Mouse (Mus musculus) left cerebral cortex, adult 18-20 months (tissue): ENCODE data around the gene Nup37. TPM values are rescaled to one million over a fixed set of nuclear protein-coding genes. Genes with fewer than 3 reads are reported as not detected.

Experiments used
- DNase-seq, 2 experiments: peaks; one replicate each; pipeline ENCODE4 v3.0.0; 2021 to 2022; ENCODE audit warnings: low spot score in 2 of 2, mixed read lengths in 1 of 2
- long read RNA-seq, 2 experiments: library from polyadenylated mRNA; stranded (forward); transcript quantifications; one replicate each; pipeline ENCODE4 v2.0.0; 2021
- total RNA-seq, 2 experiments: library from RNA; stranded (reverse); gene quantifications; 2 replicates each; pipeline ENCODE4 v1.2.3; 2021

The Nup37 gene
- 1 to 10 TPM; 5.3 to 8.0 TPM for total RNA-seq
- long read RNA-seq, experiment 1, transcript Nup37-201 (10 exons, 1,267 nt) = major isoform, 5 of 5 reads
- long read RNA-seq, experiment 1, partial matches to known transcripts = 0 of 5 reads
- long read RNA-seq, experiment 1, other reads (novel, unspliced or antisense) = 0 of 5 reads
- long read RNA-seq, experiment 2, transcript Nup37-201 (10 exons, 1,267 nt) = major isoform, 6 of 6 reads
- long read RNA-seq, experiment 2, partial matches to known transcripts = 0 of 6 reads
- long read RNA-seq, experiment 2, other reads (novel, unspliced or antisense) = 0 of 6 reads

DNA sequence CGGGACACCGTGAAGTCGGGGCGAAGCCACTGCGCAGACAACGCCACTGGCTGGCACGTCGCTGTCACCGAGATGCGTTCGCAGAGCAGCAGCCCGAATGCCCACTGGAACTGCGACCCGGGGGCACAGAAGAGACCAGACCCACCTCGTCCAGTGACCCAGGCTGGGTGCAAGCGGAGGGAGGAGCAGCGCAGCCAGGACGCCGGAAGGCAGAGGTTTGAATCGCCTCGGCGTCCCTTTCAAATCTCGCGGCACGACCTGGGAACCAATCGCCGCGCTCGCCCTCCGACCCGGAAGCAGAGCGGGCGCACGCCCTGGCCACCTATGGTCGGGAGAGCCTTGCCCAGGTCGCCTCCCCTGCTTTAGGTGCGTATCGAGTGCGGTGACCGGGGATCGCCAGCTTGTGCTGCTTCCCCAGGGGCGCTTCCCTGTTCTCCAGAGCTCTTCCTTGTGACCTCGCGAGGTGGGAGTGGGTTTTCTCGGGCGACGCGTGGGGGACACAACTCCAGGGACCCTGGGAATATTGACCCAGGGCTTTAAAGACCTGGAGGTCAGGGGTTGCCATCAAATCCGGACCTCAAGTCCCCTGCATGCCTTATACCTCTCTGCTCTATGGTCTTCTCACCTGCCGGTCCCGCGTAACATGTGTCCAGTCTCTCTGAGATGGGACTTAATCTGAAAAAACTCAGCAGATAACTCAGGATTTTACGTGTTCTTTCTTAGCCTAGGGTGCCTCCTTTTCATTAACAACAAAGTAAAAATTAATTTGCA, at the start of gene Nup37, which contains the start of gene Parpbp:
TSS of gene Nup37 (plus strand) at position 286 of the 771 bp plus-strand sequence.
TSS of gene Parpbp (minus strand) at position 235 of the 771 bp plus-strand sequence.
- DNase-seq = peak; percentile 84 to 87

DNA sequence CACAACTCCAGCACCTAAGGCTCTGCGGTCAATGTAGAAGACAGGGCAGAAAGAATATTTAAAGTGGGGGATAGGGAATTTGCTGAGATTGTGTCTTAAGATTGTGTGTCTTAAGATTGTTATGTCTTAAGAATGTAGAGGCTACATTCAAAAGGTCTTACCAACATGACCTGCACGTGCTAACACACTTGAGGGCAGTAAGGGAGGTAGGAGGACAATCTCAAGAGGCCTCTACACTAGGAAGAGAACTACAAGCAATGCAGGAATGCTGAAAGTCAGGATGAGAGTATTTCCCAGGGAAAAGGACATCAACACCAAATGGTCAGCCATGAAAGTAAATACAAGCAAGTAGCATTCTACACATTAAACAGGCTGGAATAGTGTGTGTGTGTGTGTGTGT, 40.6 kb upstream of the Nup37 start:
- no peak for DNase-seq

DNA sequence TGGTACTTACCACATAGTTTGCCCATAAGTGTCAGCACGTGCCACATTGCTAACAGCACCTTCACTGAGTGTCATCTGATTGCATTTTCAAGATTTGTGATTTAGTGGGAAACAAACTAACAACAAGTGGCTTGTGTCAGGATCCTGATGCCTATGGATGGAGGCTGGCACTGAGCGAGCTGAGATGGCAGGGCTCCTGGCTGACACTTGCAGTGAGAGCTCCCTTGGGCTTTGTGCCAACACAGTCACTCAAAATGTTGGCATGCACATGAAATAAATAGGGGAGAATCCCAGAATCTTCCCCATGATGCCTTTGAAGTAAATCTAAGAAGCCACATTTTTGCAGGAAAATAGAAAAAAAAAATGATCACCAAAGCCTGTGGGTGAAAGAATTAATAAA, 33.5 kb upstream of the Nup37 start:
- no peak for DNase-seq

DNA sequence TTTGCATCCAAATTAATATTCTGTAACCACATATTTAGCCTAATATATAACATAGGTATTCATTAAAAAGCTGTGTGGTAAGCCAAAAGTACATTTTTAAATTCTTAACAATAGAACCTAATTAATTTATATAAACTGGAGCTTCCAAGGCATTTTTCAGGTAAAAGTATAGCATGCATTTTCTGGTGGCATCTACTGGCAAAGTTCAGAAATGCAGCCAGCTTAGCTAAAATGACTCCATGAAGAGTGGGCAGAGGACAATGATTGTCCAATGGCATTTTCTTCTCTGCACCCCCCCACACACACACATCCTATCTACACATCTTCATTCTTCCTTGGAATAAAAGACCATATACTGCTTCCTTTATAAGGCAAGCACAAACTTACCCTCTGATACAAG, 27.1 kb upstream of the Nup37 start:
- DNase-seq = no peak

DNA sequence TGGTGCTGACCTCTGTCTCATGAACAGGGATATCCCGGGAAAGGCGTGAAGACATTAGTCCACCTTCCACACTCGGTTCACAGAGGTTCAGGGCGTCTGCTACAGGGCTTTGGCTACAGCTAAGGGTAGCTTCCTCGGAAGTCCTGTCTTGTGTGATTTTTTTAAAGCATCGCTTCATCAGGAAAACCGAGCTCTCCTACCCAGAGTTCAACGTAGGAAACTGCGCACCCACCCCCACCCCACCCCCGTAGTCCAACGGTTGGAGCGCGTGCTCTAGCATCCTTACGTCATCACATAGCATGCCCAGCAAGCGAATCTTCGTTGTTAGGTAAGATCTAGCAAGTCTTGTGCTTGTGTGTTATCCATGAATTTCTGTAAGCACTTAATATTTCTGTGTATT, 11.2 kb upstream of the Nup37 start:
- no peak for DNase-seq

DNA sequence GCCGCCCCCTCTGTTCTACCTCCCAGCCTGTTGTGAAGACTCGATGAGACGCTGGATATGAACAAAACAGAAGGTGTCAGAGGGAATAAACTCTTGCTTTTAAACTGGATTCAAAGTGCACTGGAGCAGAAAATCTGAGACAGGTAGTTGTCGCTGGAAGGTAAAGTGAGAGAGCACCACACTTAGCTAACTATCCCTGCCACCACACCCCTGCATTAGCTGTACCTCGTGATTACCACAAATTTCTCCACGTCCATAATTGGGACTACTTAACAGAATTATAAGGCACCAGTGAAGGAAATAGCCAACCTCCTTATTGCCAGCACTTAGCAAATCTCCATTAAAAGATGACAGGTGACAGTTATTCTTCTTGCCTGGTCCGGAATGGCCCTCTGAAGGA, 605 bp upstream of the Nup37 start:
- DNase-seq = no peak

DNA sequence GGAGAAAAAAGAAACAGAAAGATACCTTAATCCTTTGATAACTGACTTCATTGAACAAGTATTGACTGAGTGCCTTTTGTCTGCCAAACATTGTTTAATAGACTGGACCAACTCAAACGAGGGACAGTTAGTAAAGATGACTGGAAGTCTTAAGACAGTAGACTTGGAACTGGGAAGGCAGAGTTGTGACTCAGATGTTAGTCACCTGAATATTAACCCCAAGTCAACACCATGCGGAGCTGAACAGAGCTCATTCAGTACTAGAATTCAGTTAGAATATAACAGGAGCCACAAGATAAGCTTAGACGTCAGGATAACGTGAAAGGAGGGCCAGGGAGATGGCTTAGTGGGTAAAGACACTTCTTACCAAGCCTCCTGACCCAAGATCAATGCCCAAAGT, 3.6 kb downstream of the Nup37 start:
- DNase-seq = no peak

DNA sequence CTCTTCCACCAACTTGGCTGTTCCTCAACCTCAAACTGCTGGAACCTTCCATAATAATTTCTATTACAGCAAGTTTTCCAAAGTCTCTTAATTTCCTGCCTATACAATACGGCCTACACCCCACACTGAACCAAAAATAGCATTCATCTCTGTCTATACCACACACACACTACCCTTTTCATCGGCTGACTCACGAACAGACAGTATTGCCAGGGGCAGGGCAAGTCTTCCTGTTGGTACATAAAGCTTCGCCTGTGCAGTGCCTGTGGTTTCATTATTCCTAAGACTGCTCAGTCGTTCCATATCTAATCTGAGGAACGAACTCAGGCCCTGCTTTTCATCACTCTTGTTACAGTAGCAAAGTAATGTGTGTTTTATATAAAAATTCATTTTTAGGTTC, 4.9 kb downstream of the Nup37 start:
- peak; percentile 4 to 15 for DNase-seq

DNA sequence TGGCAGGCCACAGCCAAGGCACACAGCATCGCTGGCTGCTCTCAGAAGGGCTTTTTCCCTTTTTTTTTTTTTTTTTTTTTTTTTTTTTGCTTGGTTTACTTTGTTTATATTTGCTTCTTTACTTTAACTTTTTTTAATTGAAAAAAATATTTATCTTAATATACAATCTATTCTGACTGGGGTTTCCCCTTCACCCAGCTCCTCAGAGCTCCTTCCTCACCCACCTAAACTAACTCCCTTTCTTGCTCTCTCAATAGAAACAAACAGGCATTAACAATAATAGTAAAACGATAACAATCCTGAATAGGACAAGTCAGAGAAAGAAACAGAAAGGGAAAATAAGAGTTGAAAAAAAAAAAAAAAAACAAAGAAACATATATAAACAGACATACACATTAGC, 15.3 kb downstream of the Nup37 start:
- DNase-seq = no peak

DNA sequence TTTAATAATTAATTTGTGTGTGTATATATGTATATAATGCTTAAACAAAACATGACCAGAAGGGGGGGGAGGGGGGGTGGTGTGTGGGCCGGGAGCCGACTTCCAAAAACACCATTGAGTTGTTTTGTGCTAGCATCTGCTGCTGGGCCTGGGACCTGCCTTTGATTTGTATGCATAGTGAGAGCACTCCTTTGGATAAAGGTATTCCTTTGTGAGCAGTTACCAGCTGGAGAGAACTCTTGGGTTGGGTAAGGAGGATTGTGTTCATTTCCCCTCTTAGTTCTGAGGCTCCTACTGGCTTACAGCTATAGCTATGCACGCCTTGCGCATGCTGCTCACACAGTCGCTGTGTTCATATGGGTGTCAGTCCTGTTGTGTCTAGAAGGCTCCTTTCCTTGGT, 15.9 kb downstream of the Nup37 start:
- no peak for DNase-seq

DNA sequence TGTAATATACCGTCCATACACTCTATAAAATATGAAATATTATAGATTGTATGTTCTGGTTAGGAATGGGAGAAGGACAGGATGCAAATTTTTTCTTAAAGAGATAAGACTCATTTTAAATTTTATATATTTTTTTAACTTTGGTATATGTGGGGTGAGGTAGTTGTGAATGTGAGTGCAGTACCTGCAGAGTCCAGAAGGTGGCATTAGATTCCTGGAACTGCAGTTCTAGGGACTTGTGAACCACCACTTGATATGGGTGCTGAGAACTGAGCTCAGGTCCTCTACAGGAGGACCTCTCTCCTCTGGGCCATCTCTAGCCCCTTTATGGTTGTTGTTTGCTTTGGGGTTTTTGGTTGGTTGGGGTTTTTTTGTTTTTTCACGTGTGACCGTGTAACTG, 19.4 kb downstream of the Nup37 start:
- no peak for DNase-seq

DNA sequence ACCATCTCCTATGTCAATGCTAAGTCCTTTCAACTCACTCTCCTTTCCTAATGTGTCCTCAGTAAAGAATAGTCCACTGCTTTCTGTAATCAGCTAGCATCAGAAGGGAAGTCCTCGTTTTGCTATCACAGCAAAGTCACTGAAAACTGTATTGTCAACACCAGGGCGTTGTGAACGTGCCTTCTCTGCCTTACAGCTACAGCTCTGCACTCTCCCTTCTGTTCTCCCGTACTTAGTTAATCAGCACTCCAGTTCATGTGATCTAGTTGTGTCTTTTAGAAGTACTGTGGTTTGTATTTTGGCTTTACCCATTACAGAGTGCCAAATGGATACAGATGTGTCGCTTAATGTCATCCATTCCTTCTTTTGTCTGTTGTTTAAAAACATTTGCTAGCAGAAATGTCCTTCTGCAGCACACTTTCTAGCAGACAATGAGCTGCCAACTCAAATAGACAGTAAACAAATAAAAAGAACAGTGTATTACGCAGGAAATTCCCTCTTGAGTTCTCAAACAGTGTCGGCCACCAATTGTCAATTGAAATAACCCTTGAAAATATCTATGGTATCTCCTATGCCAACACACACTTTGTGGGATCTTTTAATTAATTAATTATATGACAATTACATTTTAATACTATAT, 20.8 kb downstream of the Nup37 start:
- no peak for DNase-seq

DNA sequence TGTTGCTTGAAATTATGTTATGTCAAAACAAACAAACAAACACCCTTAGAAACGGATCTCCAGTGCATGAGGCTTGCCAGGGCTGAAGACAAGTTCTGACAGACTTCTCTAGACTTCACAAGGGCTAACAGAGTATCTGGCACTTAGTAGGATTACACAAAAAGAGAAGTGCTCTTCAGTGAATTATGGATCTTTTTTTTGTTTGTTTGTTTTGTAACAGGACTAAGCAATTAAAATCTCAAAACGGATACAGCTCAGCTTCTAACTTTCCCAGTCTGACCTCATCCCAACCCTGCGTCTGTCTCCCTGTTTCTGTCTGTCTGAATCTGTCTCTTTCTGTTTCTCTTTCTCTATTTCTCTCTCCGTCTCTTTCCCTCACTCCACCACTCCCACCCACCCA, 53.7 kb downstream of the Nup37 start:
- DNase-seq = no peak

DNA sequence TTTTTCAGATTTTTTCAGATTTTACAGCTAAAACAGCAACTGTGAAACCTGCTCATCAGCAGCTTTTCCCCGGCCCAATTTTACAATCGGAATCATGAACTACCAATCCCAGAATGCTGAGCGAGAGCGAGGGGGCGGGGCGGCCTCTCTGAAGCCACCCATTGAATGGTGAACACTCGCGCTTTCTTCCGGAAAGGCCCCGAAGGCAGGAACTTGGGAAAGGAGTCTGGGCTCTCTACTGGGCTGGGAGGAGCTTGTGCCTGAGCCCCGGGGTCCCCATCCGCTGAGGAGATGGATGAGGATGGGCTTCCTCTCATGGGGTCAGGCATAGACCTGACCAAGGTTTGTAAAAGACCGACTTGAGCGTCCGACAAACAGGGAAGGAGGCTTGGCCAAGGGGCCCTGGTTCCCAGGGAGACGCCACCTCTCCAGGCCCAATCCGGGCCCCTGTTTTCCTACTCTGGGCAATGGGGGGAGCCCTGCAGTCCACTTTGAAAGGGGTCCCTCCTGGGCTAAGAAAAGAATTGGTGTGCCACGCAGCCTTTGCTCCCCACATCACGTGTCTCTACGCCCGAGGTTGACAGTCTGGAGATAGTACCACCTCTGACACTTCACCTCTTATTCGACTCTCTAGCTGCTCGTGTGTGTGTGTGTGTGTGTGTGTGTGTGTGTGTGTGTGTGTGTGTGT, 54.3 kb downstream of the Nup37 start, which contains the start of gene Washc3:
TSS of gene Washc3 (plus strand) at position 143 of the 688 bp plus-strand sequence.
- peak; percentile 95 to 96 for DNase-seq

DNA sequence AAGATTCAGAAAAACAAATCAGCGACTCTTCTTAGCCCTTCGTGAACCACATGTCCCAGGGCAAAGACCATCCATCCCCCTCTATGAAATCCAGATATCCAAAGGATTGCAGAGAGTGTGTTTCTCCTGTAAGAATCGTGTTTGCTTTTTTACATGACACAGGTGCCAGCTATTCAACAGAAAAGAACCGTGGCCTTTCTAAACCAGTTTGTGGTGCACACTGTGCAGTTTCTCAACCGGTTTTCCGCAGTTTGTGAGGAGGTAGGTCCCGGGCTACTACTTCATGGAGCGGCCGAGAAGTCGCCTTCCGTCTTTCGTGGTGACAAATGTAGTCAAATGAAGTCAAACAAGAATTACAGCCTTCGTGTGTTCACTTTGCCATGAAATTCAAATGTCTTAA, 54.9 kb downstream of the Nup37 start:
- DNase-seq = peak in 1 of 2 experiments; percentile 11

DNA sequence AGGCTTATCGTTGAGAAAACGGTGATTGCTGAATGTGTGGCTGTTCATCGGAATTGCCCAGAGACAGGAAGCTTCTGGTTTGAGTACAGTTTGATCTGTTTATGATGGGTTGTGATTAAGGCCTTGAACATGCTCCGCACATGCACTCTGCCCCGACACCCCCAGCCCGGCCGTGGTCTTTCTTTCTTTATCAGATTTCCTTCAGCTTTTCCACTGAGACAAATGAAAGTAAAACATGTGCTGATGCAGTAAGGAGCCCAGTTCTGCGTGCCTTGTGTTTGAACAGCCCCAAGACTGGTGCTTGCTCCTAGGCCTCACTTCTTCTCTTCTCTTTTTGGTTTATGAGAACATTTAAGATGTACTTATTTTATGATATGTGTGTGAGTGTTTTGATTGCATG, 55.8 kb downstream of the Nup37 start:
- no peak for DNase-seq

DNA sequence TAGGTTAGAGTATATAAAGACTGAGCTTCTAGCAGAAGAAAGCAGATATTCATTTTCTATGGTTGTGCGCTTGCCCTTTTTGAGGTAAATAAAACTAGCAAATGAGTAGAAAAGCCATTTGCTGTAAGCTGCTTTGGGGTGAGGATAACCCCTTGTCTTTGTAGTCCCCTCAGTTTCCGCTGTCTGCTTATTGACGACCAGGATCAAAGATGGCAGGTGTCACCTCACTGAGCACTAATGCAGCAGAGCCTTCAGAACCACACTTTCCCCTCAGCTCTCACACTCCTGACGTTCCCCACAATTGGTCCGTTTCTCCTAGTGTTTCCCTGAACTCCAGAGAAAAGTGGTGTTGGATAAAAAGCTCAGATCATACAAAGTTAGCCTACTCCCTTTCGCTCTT, 56.4 kb downstream of the Nup37 start:
- DNase-seq = no peak

DNA sequence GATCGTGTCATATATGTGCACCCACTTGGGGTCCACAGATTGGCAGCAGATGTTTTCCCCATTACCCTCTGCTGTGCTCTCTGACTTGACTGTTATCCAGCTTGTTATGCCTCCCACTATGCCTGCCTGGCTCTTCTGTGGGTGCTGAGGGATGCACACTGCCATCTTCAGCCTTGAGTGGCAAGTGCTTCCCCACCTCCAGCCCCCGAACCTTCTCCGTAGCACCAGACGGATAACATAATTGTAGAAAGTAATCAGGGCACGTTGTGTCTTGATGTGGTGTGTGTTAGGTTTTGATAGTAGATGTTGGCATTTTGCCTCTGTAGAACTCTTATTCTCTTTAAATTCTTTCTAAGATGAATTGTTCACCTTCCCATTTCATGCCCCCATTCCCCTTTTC, 65.9 kb downstream of the Nup37 start:
- DNase-seq = no peak

DNA sequence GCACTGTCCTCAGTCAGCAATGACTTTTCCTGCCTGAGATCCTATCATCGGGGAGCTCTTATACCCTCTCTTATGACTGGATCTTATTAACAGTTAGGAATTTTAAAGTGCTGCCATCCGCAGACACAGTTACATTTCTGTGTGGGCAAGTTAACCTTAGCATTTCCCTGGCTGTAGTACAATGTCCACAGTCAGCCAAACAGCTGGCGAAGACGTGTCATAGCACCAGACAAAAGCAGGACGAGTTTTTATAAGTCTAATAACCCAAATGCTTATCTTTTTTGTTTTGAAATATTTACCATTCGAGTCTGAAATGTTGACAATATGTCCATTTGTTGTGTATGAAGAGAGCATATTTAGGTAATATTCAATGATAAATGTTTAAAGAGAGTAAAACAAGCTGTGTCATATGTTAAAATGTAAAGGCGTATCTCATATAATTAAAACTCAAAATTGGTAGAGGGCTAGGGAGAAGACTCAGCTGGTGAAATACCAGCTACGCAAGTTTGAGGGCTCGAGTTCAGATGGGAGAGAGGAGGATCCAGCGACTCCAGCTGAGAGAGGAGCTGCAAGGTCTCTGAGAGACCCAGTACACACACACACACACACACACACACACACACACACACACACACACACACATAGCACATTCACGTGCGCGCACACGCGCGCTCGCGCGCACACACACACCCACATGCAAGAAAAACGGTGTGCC, 68.2 kb downstream of the Nup37 start:
- no peak for DNase-seq

DNA sequence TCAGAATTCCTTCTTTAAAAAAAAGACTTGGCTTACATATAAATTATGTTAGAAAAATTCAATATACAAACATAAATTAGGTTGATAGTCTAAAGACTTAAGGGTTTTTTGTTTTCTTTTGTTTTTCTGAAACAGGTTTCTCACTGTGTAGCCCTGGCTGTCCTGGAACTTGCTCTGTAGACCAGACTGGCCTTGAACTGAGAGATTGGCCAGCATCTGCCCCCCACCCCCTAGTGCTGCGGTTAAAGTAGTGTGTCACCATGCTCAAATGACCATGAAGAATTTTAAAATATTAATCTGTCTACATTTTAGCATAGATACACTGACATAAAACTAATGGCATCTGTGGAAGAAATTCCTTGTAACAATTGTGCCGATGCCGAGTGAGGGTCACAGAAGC, 71.4 kb downstream of the Nup37 start:
- no peak for DNase-seq

DNA sequence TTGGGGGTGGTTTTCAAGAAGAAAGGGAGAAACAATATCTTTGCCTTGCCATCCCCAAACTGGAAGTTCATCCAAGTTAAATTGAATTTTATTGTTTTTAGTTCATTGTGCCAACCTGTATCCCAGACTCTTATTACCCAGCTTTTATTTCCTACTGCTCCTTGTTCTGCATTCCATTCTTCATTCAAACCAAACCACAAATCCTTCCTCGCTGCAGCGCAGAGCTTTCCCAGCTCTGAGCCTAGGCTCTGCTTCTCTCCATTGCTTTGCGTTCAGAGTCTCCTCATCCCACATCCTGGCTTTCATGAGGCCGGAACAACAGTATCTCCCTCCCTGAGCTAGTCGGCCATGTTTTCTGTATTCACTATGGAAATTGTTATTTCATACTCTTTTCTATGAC, 74.9 kb downstream of the Nup37 start:
- DNase-seq = no peak
